Mouse (Mus musculus) ES-Bruce4 (cell line): Measurements from ENCODE around the gene Cacnb2.

ENCODE experiments used
- CTCF ChIP-seq: IDR thresholded peaks from one replicate; pipeline ENCODE4 v1.8.1; 2011; ENCODE audit warnings: low read depth, low read length
- POLR2A ChIP-seq: IDR thresholded peaks from one replicate; pipeline ENCODE4 v1.8.1; 2011; ENCODE audit warnings: low read length; ENCODE audit not compliant: insufficient read depth

DNA sequence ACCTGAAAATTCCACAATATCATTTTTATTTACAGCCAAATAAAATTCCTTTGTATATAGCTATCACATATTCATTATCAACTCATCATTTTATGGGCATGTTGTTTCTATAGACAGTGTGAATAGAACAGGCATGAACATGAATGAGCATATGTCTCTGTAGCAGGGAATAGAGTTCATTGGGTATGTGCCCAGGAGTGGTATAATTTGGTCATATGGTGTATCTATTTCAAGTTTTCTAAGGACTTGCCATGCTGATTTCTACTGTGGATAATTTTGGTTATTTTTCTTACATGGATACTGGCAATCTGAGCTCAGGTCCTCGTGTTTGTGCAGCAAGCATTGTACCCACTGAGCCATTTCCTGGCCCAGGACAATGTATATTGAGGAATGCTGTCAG is 243.8 kb downstream of the Cacnb2 start:
- no peak for TF ChIP-seq POLR2A
- no peak for TF ChIP-seq CTCF
